ENCODE assay signal across 13 mouse cellular contexts in the genomic region with DNA sequence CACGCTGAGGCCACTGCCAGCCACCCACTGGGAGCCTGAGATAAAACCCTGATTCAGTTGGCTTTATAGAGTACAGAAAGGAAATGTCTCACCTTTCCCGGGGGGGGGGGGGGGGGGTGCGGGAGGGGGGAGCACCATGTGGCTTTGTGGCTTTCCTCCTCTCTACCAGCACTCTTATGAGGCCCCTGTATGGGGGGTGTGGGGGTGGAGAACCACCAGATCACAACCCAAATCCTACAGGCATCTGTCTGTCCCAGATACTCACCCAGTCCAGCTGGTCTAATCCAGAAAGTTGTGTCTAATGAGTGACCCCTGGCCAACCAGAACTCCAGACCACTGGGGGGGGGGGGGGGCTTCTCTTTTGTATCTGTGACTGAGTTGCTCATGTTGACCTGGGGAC.
"Had no signal": no experiment of that assay in that cellular context is flagged by ENCODE, and none has a peak within 500 bp of the region (broad histone marks: within the 10 kb centered on the region; RNA-seq: fewer than 3 reads in every experiment).

No protein-coding gene starts in this region.

- H3K27me3 ChIP-seq: liver, embryonic 13.5 days; midbrain, embryonic 15.5 days; stomach, embryonic 15.5 days had no signal

- H3K4me3 ChIP-seq: limb, embryonic 12.5 days; liver, embryonic 13.5 days; midbrain, embryonic 15.5 days; stomach, embryonic 15.5 days had no signal

- DNase-seq: kidney, adult 11 months; kidney, adult 9 months; kidney, postnatal 14 days; liver; liver, embryonic 13.5 days; liver, postnatal 0 days; lung, postnatal 36 days; right cerebral cortex, postnatal 14 days; thymus, adult 2 months; thymus, postnatal 25 days had no signal

- H3K4me2 ChIP-seq: limb, embryonic 12.5 days; liver, embryonic 13.5 days; midbrain, embryonic 15.5 days; stomach, embryonic 15.5 days had no signal

- H3K9me3 ChIP-seq: liver, embryonic 13.5 days; stomach, embryonic 15.5 days had no signal

- H3K9ac ChIP-seq: limb, embryonic 12.5 days; liver, embryonic 13.5 days; liver, postnatal 0 days; midbrain, embryonic 15.5 days; stomach, embryonic 15.5 days had no signal

- H3K36me3 ChIP-seq: limb, embryonic 12.5 days; liver, embryonic 13.5 days; midbrain, embryonic 15.5 days; stomach, embryonic 15.5 days had no signal

- H3K4me1 ChIP-seq: liver, embryonic 13.5 days; stomach, embryonic 15.5 days had no signal

- H3K27ac ChIP-seq: limb, embryonic 12.5 days; liver, embryonic 13.5 days; midbrain, embryonic 15.5 days; stomach, embryonic 15.5 days had no signal

- ATAC-seq: liver, postnatal 0 days; midbrain, embryonic 15.5 days had no signal
